In genomic region chr13:47858946-47859345, GRCm38 (mm10) we compare ENCODE assay signal across 26 mouse cellular contexts.
DNase-seq lines count a peak whose midpoint lies in the region; ATAC-seq lines count a peak whose summit lies in the region.
"Had no signal": no experiment of that assay in that cellular context is flagged by ENCODE, and none has a peak within 500 bp of the region (broad histone marks: within the 10 kb centered on the region; RNA-seq: fewer than 3 reads in every experiment).

No protein-coding gene starts in this region.

- no peak overlapping the region for H3K27ac ChIP-seq in forebrain, embryonic 14.5 days (ENCODE audit: low read depth, low read length)
- H3K27ac ChIP-seq in forebrain, embryonic 12.5 days, result no peak overlapping the region
- H3K27ac ChIP-seq in midbrain, embryonic 11.5 days (ENCODE audit: low read depth, low read length), result no peak overlapping the region
- H3K27ac ChIP-seq in midbrain, embryonic 14.5 days (replicated peaks; ENCODE audit: low read depth, low read length), result no peak overlapping the region
- H3K27ac ChIP-seq: embryonic facial prominence, embryonic 13.5 days; embryonic facial prominence, embryonic 15.5 days; forebrain, embryonic 10.5 days; forebrain, embryonic 13.5 days had no signal

- 33% methylated on average over 4 of the region's 4 CpGs for WGBS in forebrain, embryonic 14.5 days
- 54% methylated on average over 4 of the region's 4 CpGs for WGBS in forebrain, embryonic 12.5 days
- 74% methylated on average over 4 of the region's 4 CpGs for WGBS in midbrain, embryonic 11.5 days
- 78% methylated on average over 4 of the region's 4 CpGs for WGBS in midbrain, embryonic 14.5 days

- DNase-seq in forebrain, embryonic 14.5 days (ENCODE audit: low spot score), result peak; percentile 65
- DNase-seq in midbrain, embryonic 11.5 days (ENCODE audit: low spot score, missing footprints), result peak; percentile 68
- no peak for DNase-seq in midbrain, embryonic 14.5 days
- peak; percentile 5 for DNase-seq in NIH3T3 (ENCODE audit: low read depth)
- peak; percentile 10 for DNase-seq in skeletal muscle tissue, adult 2 months (ENCODE audit: low read depth, low spot score)
- DNase-seq in testis, postnatal 10 days (ENCODE audit: low spot score), result no peak
- DNase-seq: adrenal gland, adult 2 months; adrenal gland, postnatal 10 days; adrenal gland, postnatal 25 days; B cell, adult 2 months; cerebellum, adult 18-20 months; cerebellum, adult 8-10 months; cerebellum, adult 9-11 months; cerebellum, postnatal 14 days; cerebellum, postnatal 36 days; embryo, embryonic 11 days had no signal

- no peak overlapping the region for H3K9ac ChIP-seq in forebrain, embryonic 14.5 days (ENCODE audit: low read length)
- no peak overlapping the region for H3K9ac ChIP-seq in forebrain, embryonic 12.5 days
- no peak overlapping the region for H3K9ac ChIP-seq in midbrain, embryonic 11.5 days (ENCODE audit: low read length)
- H3K9ac ChIP-seq in midbrain, embryonic 14.5 days (replicated peaks; ENCODE audit: low read length), result no peak overlapping the region
- H3K9ac ChIP-seq: embryonic facial prominence, embryonic 13.5 days; embryonic facial prominence, embryonic 15.5 days; forebrain, embryonic 13.5 days had no signal

- no peak for ATAC-seq in forebrain, embryonic 14.5 days
- ATAC-seq in forebrain, embryonic 12.5 days (ENCODE audit: low FRiP score), result no peak
- no peak for ATAC-seq in midbrain, embryonic 11.5 days (ENCODE audit: low FRiP score)
- ATAC-seq in midbrain, embryonic 14.5 days (ENCODE audit: low FRiP score, low TSS enrichment), result no peak
- ATAC-seq: CD4-positive, CD25-positive, alpha-beta regulatory T cell, adult 4 months; forebrain, embryonic 13.5 days; forebrain, embryonic 16.5 days had no signal

- no peak overlapping the region for H3K4me3 ChIP-seq in forebrain, embryonic 14.5 days (ENCODE audit: low read depth, low read length)
- H3K4me3 ChIP-seq in forebrain, embryonic 12.5 days (replicated peaks), result no peak overlapping the region
- no peak overlapping the region for H3K4me3 ChIP-seq in midbrain, embryonic 11.5 days (ENCODE audit: low read depth, low read length)
- no peak overlapping the region for H3K4me3 ChIP-seq in midbrain, embryonic 14.5 days (replicated peaks; ENCODE audit: low read depth, low read length)
- H3K4me3 ChIP-seq: embryonic facial prominence, embryonic 13.5 days; embryonic facial prominence, embryonic 15.5 days; erythroblast, embryonic 14.5 days; forebrain, embryonic 10.5 days; forebrain, embryonic 13.5 days had no signal

- H3K27me3 ChIP-seq in forebrain, embryonic 14.5 days (replicated peaks; ENCODE audit: control insufficient read depth, insufficient read depth, low read length), result no peaks in the 10 kb centered on the region
- 0 out of 2 replicates have a peak, but pooled peaks cover 6% of the 10 kb centered on the region for H3K27me3 ChIP-seq in forebrain, embryonic 12.5 days
- H3K27me3 ChIP-seq in midbrain, embryonic 11.5 days (ENCODE audit: control insufficient read depth, insufficient read depth, low read length), result no peaks in the 10 kb centered on the region
- no peaks in the 10 kb centered on the region for H3K27me3 ChIP-seq in midbrain, embryonic 14.5 days (ENCODE audit: control insufficient read depth, insufficient read depth, low read length)
- H3K27me3 ChIP-seq: CH12.LX; embryonic facial prominence, embryonic 13.5 days; embryonic facial prominence, embryonic 15.5 days; forebrain, embryonic 13.5 days had no signal

- H3K4me2 ChIP-seq in forebrain, embryonic 14.5 days (ENCODE audit: low read length), result no peak overlapping the region
- H3K4me2 ChIP-seq in forebrain, embryonic 12.5 days, result no peak overlapping the region
- H3K4me2 ChIP-seq in midbrain, embryonic 11.5 days, result no peak overlapping the region
- H3K4me2 ChIP-seq in midbrain, embryonic 14.5 days (ENCODE audit: low read length), result no peak overlapping the region
- H3K4me2 ChIP-seq: embryonic facial prominence, embryonic 13.5 days; embryonic facial prominence, embryonic 15.5 days; forebrain, embryonic 13.5 days had no signal

- H3K4me1 ChIP-seq in forebrain, embryonic 14.5 days (ENCODE audit: control insufficient read depth, insufficient read depth, low read length), result peaks cover 23% of the 10 kb centered on the region
- peaks cover 28% of the 10 kb centered on the region for H3K4me1 ChIP-seq in forebrain, embryonic 12.5 days
- H3K4me1 ChIP-seq in midbrain, embryonic 11.5 days (ENCODE audit: control insufficient read depth, insufficient read depth, low read length), result peaks cover 14% of the 10 kb centered on the region
- peaks cover 15% of the 10 kb centered on the region for H3K4me1 ChIP-seq in midbrain, embryonic 14.5 days (ENCODE audit: control insufficient read depth, insufficient read depth, low read length)

- no peaks in the 10 kb centered on the region for H3K36me3 ChIP-seq in forebrain, embryonic 14.5 days (ENCODE audit: control insufficient read depth, insufficient read depth, low read length)
- H3K36me3 ChIP-seq in forebrain, embryonic 12.5 days (replicated peaks), result no peaks in the 10 kb centered on the region
- no peaks in the 10 kb centered on the region for H3K36me3 ChIP-seq in midbrain, embryonic 11.5 days (ENCODE audit: control insufficient read depth, insufficient read depth, low read length)
- no peaks in the 10 kb centered on the region for H3K36me3 ChIP-seq in midbrain, embryonic 14.5 days (ENCODE audit: control insufficient read depth, insufficient read depth, low read length)
- H3K36me3 ChIP-seq: embryonic facial prominence, embryonic 13.5 days; embryonic facial prominence, embryonic 15.5 days; forebrain, embryonic 10.5 days; G1E had no signal

- H3K9me3 ChIP-seq in forebrain, embryonic 14.5 days (replicated peaks; ENCODE audit: control insufficient read depth, low read length), result no peaks in the 10 kb centered on the region
- H3K9me3 ChIP-seq in forebrain, embryonic 12.5 days, result no peaks in the 10 kb centered on the region
- H3K9me3 ChIP-seq in midbrain, embryonic 11.5 days (ENCODE audit: control insufficient read depth, low read length), result no peaks in the 10 kb centered on the region
- no peaks in the 10 kb centered on the region for H3K9me3 ChIP-seq in midbrain, embryonic 14.5 days (ENCODE audit: control insufficient read depth, low read length)
- H3K9me3 ChIP-seq: embryonic facial prominence, embryonic 13.5 days; embryonic facial prominence, embryonic 15.5 days; forebrain, embryonic 10.5 days; forebrain, embryonic 13.5 days had no signal

Comparison
In these comparisons a context has a peak if more than half of its experiments do, and no peak if none do; other contexts are left out.
1. DNase-seq: peak in forebrain, embryonic 14.5 days (single experiment), midbrain, embryonic 11.5 days (single experiment), NIH3T3 (single experiment) and skeletal muscle tissue, adult 2 months (single experiment); none in midbrain, embryonic 14.5 days (single experiment) and testis, postnatal 10 days (single experiment).